Mouse (Mus musculus) kidney, adult 2 months (tissue): ENCODE data around the gene Mis18bp1. TPM values are rescaled to one million over a fixed set of nuclear protein-coding genes. Genes with fewer than 3 reads are reported as not detected.
"Not testable (repeated sequence)": the region's sequence is repeated elsewhere in the genome, so short reads cannot be mapped to it uniquely, and the experiment has no call there.

Source experiments
- DNase-seq: peaks from one replicate; pipeline ENCODE4 v3.0.0; 2021
- H3K27ac ChIP-seq: fragments of 200-500 bp; 2 replicates; pipeline ENCODE4 v1.5.1; 2012; ENCODE audit warnings: low read depth, low read length, control low read depth, inconsistent platforms; ENCODE audit not compliant: insufficient read depth
- H3K27me3 ChIP-seq: fragments of 200-500 bp; replicated peaks from 2 replicates; pipeline ENCODE4 v1.6.1; 2012; ENCODE audit warnings: mild to moderate bottlenecking, moderate library complexity, low read length, inconsistent platforms; ENCODE audit not compliant: control insufficient read depth, insufficient read depth
- H3K36me3 ChIP-seq: fragments of 200-500 bp; 2 replicates; pipeline ENCODE4 v1.6.1; 2012; ENCODE audit warnings: mild to moderate bottlenecking, moderate library complexity, low read length, inconsistent platforms; ENCODE audit not compliant: control insufficient read depth, insufficient read depth
- H3K4me1 ChIP-seq: fragments of 200-500 bp; 2 replicates; pipeline ENCODE4 v1.6.1; 2011; ENCODE audit warnings: low read length; ENCODE audit not compliant: control insufficient read depth, insufficient read depth
- H3K4me3 ChIP-seq: fragments of 200-500 bp; 2 replicates; pipeline ENCODE4 v1.5.1; 2011; ENCODE audit warnings: mild to moderate bottlenecking, low read depth, low read length, control low read depth; ENCODE audit not compliant: insufficient read depth
- CTCF ChIP-seq: fragments of 200-500 bp; conservative IDR thresholded peaks from 2 replicates; pipeline ENCODE4 v1.5.1; 2011; ENCODE audit warnings: low read depth, mild to moderate bottlenecking, control low read depth, low read length, moderate library complexity, mixed read lengths; ENCODE audit not compliant: insufficient read depth, insufficient read length
- POLR2A ChIP-seq: fragments of 200-500 bp; IDR thresholded peaks from one replicate; pipeline ENCODE4 v1.6.1; 2011; ENCODE audit warnings: low read depth, low read length, control low read depth
- WGBS: fragments of 180-500 bp; shearing (Covaris S2); methylation state at CpG from one replicate; pipeline ENCODE4 v1.1.7; 2018; 5-methylcytosine and 5-hydroxymethylcytosine counted together
- polyA plus RNA-seq: library from polyadenylated mRNA; depleted of rRNA; stranded (reverse); fragments of >200 nt; gene quantifications from 2 replicates; pipeline ENCODE4 v1.2.3, GENCODE M21; 2012

Gene Mis18bp1
- polyA plus RNA-seq, 1 experiment, result 0.03 TPM

DNA sequence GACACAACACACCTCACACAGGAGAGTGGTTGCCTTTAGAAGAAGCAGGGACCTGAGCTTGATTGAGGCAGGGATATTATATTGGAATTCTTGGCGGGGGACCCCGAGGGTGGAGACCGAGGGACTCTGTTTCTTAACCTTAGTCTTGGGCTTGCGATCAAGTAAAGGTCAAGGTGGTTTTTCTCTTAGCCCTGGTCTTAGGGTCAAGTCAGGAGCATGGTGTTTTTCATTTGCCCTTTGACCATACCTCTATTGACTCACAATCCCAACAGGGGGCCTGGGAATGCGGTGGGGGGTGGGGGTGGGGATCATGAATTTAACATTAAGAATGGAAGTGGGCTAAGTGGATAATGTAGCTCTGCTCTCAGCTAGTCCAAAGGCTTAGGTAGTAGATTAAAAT lies 1.3 kb upstream of the Mis18bp1 start:
- no peak for TF ChIP-seq CTCF
- TF ChIP-seq POLR2A, result no peak
- H3K27me3 ChIP-seq, result no peaks in the 10 kb centered on the region
- no peak for DNase-seq
- no peaks in the 10 kb centered on the region for H3K4me1 ChIP-seq
- no peaks in the 10 kb centered on the region for H3K36me3 ChIP-seq
- H3K27ac ChIP-seq, result no peak overlapping the region
- H3K4me3 ChIP-seq, result no peak overlapping the region
- WGBS, result 94% methylated on average over 5 of the region's 5 CpGs

DNA sequence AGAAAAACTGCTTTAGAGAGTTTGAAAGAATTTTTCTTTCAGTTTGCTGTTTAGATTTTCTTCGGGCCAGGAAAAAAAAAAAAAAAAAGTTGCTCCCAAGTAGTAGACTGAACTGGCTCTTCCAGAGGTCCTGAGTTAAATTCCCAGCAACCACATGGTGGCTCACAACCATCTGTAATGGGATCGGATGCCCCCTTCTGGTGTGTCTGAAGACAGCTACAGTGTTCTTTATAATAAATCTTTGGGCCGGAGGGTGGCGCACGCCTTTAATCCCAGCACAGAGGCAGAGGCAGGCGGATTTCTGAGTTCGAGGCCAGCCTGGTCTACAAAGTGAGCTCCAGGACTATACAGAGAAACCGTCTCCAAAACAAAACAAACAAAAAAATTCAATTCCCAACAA lies 555 bp upstream of the Mis18bp1 start:
- not testable (repeated sequence) for H3K27me3 ChIP-seq, H3K4me1 ChIP-seq, H3K36me3 ChIP-seq
- 19% methylated on average over 8 of the region's 8 CpGs for WGBS
- TF ChIP-seq CTCF, result peak; percentile 31; the same call in 1 of the 2 replicates
- peak; percentile 69 for DNase-seq
- peak overlapping the region; percentile 86 for H3K27ac ChIP-seq
- peak overlapping the region; percentile 89 for H3K4me3 ChIP-seq

GRCm38 (mm10) chr12:65136121-65136520 lies 36.3 kb downstream of the Mis18bp1 start:
- H3K27me3 ChIP-seq, H3K27ac ChIP-seq, H3K36me3 ChIP-seq, H3K4me3 ChIP-seq, DNase-seq, H3K4me1 ChIP-seq: not testable (repeated sequence)
- 96% methylated on average over 4 of the region's 4 CpGs for WGBS

GRCm38 (mm10) chr12:65119451-65119850 lies 53.0 kb downstream of the Mis18bp1 start:
- Histone ChIP-seq H3K36me3 (peaks cover 4% of the 10 kb centered on the region; the same call in 1 of the 2 replicates), H3K27me3 (no peaks in the 10 kb centered on the region), H3K4me3 (no peak overlapping the region), H3K27ac (no peak overlapping the region), H3K4me1 (no peaks in the 10 kb centered on the region)
- WGBS, result 95% methylated on average over 5 of the region's 5 CpGs
- no peak for TF ChIP-seq CTCF
- no peak for TF ChIP-seq POLR2A
- DNase-seq, result no peak

DNA sequence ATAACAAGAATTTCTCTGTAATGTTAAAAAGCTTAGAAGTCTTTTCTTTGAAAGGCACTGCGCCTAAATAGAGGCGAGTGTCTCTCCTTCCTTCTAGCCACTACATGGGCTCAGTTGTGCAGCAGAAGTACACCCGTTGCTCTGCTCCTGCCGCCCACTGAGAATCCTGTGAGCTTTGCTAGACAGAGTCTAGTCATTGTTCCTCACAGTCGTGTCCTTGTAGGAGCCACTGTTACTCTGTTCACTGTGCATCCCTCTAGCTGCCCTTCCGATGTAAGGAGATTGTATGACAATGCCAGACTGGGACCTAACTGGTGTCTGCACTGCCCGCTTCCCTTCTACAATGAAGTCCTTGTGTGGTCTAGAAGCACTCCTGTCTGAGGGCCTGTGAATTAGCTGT lies 53.4 kb downstream of the Mis18bp1 start:
- TF ChIP-seq CTCF, result no peak
- no peak for TF ChIP-seq POLR2A
- Histone ChIP-seq H3K36me3 (peaks cover 4% of the 10 kb centered on the region; the same call in 1 of the 2 replicates), H3K4me3 (no peak overlapping the region), H3K27me3 (no peaks in the 10 kb centered on the region), H3K4me1 (no peaks in the 10 kb centered on the region), H3K27ac (no peak overlapping the region)
- no peak for DNase-seq
- 91% methylated on average over 7 of the region's 7 CpGs for WGBS

DNA sequence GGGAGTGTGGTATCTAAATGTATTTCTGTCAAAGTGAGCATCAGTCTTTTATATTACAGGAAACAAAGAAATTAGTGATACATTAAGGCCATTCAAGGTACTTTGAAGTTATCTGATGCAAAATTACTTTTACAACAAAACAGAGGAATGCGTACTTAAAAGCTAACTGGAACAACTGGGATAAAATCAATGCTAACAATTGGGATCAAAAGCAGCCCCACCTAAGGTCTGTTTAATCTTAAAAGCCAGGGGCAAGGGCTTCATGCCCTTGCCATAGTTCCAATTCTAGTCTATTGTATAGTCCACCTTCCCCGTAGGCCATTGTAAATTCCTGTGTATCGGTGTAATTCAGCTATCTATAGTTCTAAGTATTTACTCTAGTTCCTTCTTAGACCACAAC lies 57.4 kb downstream of the Mis18bp1 start:
- H3K4me3 ChIP-seq, H3K36me3 ChIP-seq, H3K27me3 ChIP-seq, H3K27ac ChIP-seq, DNase-seq, H3K4me1 ChIP-seq: not testable (repeated sequence)
- WGBS, result 91% methylated on average over 3 of the region's 3 CpGs

DNA sequence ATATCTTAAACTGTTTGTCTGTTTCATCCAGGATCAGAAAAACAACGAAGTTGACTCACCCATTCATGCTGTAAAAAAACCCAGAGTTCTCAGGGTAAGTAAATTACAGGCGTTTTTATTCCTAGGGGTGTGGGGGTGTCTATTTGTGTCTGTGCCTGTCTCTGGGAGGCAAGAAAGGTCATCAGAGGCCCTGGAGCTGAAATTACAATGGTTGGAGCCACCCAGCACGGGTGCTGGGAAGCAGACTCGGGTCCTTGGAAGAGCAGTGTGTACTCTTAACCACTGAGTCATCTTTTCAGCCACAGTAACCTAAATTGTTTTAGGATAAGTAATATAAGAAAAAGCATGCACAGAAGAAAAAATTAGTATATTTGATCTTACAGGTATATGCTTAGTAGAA lies 58.5 kb downstream of the Mis18bp1 start:
- H3K4me1 ChIP-seq, result no peaks in the 10 kb centered on the region
- H3K4me3 ChIP-seq, result no peak overlapping the region
- 82% methylated on average over 4 of the region's 4 CpGs for WGBS
- H3K27me3 ChIP-seq, result no peaks in the 10 kb centered on the region
- TF ChIP-seq POLR2A, result no peak
- no peak overlapping the region for H3K27ac ChIP-seq
- no peaks in the 10 kb centered on the region; the same call in 1 of the 2 replicates for H3K36me3 ChIP-seq
- no peak for DNase-seq

GRCm38 (mm10) chr12:65112811-65113210 lies 59.6 kb downstream of the Mis18bp1 start:
- TF ChIP-seq CTCF (no peak), POLR2A (no peak)
- Histone ChIP-seq H3K27ac (no peak overlapping the region), H3K27me3 (no peaks in the 10 kb centered on the region), H3K4me1 (no peaks in the 10 kb centered on the region), H3K36me3 (no peaks in the 10 kb centered on the region; the same call in 1 of the 2 replicates), H3K4me3 (no peak overlapping the region)
- DNase-seq, result no peak
- 100% methylated on average over 1 of the region's 1 CpGs for WGBS
